Mouse (Mus musculus): ENCODE measurements around the gene Ugt1a6a.

GRCm38 (mm10) chr1:88199996-88200395 lies 65.4 kb downstream of the Ugt1a6a start:
- no peak for TF ChIP-seq CTCF (conservative IDR thresholded peaks at IDR 0.05; ENCODE audit: low read length)
- TF ChIP-seq POU5F1 (IDR thresholded peaks at IDR 0.05; ENCODE audit: borderline replicate concordance, low read length): no peak

Measured in E14TG2a.4 (cell line).